Mouse (Mus musculus): Measurements from ENCODE around the gene 9530002B09Rik. TPM values are rescaled to one million over a fixed set of nuclear protein-coding genes. Genes with fewer than 3 reads are reported as not detected.

Gene 9530002B09Rik
- polyA plus RNA-seq (2012; rRNA removed): not detected in 2 replicates

- no peak for DNase-seq (ENCODE audit: low read depth)
These were observed at the start of gene 9530002B09Rik for GRCm38 (mm10) chr4:122688975-122689374. 9530002B09Rik (plus strand) TSS chr4:122689275.

Other genes with a start within 250 kb of the 9530002B09Rik start
- gene Ppt1, start 147.0 kb downstream of the 9530002B09Rik start, polyA plus RNA-seq (2012; rRNA removed): 56.1 and 67.0 TPM in 2 replicates
- 92.8 and 106 TPM in 2 replicates for gene Cap1, start 196.8 kb downstream of the 9530002B09Rik start, polyA plus RNA-seq (2012; rRNA removed)